Mouse (Mus musculus) ovary, adult 18-20 months (tissue): Measurements from ENCODE around the gene Gpr35.
"Not testable (repeated sequence)": the region's sequence is repeated elsewhere in the genome, so short reads cannot be mapped to it uniquely, and the experiment has no call there.

Experiments used
- DNase-seq: peaks from one replicate; pipeline ENCODE4 v3.0.0; 2022; ENCODE audit warnings: low spot score, mixed read lengths

The Gpr35 gene

GRCm38 (mm10) chr1:92933611-92934010 lies 17.1 kb upstream of the Gpr35 start:
- DNase-seq: no peak

GRCm38 (mm10) chr1:92934182-92934827 lies 16.4 kb upstream of the Gpr35 start, which contains the start of gene Capn10:
Gene Capn10 (plus strand): TSS chr1:92934376.
- DNase-seq: peak; percentile 92

DNA sequence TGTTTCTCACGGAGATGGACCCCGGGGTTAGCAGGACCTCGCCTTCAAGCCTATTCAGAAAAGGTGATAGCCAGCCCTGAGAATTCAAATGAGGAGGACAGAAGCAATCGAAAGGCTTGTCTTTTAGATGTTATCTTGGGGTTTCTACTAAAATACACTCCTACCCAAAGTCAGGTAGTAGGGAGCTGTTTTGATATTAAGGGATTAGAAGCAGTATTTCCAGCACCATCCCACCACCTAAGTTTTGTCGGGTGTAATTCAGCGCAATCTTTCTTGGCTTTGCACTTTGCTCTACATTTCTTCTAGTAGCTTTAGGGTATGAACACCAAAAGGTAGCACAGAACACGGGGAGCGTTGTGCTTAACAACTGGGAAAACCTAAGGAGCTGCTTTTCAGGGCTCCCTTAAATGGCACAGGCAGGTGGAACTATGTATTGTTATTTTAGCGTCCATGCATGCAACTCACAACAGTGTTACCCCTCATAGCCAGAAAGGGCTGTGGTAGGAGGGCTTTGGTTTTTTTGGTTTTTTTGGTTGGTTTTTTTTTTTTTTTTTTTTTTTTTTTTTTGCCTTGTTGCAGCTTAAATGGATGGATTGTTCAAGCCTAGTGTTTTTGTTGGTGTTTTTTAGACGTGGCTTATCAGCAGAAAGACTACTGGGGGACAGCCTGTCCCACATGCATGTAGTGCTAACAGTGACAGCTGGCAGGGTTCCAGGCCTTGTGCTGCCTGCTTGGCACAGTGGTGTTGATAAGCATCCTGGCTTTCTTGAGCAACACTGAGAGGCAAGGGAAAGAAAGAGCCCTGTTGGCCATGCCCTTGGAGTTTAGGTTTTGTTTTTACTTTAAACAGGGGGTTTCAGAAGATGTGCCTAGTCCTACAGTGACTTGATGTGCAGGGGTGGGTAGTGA lies 15.4 kb upstream of the Gpr35 start:
- DNase-seq: peak; percentile 48

GRCm38 (mm10) chr1:92935977-92936376 lies 14.7 kb upstream of the Gpr35 start:
- no peak for DNase-seq

GRCm38 (mm10) chr1:92936467-92936866 lies 14.2 kb upstream of the Gpr35 start:
- DNase-seq: no peak

DNA sequence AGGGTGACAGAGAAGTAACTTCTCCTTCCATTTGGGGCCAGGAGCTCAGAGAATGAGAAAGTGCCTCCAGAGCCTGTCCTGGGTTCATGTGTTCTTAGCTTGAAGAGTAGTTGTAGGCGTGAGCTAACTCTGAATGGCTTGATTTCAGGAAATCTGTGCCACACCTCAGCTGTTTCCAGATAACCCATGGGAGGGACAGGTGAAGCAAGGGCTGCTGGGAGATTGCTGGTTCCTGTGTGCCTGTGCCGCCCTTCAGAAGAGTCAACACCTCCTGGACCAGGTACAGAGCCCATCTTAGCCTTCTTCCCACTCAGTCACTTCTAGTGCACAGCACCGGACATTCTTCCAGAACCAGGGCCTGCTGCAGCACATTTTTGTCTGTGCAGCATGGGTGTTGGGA lies 12.9 kb upstream of the Gpr35 start:
- DNase-seq: no peak

- no peak for DNase-seq
Measured at GRCm38 (mm10) chr1:92939746-92940145, 10.9 kb upstream of the Gpr35 start.

GRCm38 (mm10) chr1:92943219-92943989 lies 7.3 kb upstream of the Gpr35 start:
- no peak for DNase-seq

DNA sequence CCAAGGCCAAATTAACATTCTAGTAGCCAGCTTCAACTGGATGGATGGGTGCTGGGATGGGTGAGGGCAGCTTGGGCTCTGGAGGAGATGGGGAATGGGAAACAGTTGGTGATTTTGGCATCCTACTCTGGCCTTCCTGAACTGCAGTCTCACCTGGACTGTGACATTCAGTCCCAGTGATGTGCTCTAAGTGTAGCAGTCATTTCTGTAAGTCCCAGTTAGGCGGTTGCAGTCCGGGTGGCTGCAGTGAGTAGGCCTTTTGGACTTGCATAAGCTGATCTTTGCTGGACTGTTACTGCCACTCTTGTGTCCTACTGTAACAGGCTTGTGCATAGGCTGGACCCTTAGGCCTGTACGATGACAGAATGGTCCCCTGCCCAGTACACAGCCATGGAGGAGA lies 2.7 kb upstream of the Gpr35 start:
- DNase-seq: no peak

DNA sequence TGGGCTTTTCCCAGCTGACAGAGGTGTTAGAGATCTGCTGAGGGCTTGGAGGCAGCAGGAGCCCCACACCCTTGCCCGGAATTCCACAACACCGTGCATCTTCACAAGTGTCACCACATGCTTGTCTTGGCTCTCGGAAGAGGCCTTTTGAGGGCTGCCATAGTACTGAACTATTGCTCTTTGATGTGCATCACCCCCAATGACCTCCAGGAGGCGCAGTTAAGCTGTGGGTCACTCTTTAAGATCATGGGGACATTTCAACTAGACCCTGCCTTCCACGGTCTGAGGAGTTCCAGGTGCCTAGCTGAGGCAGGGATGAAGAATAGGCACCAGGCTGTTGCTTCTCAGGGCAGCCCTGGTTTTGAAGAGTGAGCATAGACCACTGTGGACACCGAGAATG lies 1.2 kb upstream of the Gpr35 start:
- DNase-seq: no peak

GRCm38 (mm10) chr1:92953641-92954040 lies 3.0 kb downstream of the Gpr35 start:
- DNase-seq: no peak

DNA sequence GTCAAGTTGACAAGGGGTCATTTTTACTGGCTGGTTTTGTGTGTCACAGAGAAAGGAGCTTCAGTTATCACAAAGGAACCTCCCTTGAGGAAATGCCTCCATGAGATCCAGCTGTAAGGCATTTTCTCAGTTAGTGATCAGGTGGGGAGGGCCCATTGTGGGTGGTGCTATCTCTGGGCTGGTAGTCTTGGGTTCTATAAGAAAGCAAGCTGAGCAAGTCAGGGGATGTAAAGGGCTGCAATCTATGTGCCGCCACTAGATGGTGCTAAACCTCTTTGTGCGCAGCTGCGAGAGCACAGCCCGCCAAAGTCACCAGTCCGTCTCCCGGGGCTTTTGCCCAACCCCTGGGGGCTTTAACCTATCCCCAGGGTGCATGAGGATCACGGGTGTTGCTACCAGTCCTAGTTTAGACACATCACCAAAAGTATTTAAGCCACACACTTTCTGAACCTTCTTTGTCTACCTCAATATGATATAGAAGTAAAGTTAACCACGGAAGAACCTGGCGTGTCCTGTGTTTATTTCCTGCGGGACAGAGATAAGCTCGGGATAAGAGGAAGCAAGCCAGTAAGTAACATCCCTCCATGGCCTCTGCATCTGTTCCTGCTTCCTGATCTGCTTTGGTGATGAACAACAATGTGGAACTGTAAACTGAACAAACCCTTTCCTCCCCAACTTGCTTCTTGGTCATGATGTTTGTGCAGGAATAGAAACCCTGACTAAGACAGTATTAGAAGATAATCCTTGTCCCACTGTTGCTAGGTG lies 6.1 kb downstream of the Gpr35 start:
- DNase-seq: peak; percentile 31

DNA sequence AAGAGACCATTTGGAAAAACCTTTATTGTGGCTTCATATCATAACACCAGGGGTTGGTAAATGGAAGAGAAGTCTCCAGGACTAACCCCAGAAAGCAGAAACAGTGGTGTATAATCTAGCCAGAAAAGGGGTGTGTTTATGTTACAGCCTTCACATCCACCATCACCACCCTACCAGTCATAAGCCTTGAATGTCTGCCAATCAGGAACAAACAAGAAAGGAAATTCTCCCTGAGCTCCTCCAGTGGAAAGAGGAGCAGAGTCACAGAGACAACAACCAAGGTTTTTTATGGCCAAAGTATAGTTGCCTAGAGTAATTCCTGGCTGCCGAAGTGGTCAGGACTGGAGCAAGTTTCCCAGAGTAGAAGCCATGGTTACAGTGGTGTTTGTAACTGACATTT lies 8.3 kb downstream of the Gpr35 start:
- DNase-seq: no peak

- DNase-seq: not testable (repeated sequence)
Measured at GRCm38 (mm10) chr1:92970791-92971190, 20.1 kb downstream of the Gpr35 start.

DNA sequence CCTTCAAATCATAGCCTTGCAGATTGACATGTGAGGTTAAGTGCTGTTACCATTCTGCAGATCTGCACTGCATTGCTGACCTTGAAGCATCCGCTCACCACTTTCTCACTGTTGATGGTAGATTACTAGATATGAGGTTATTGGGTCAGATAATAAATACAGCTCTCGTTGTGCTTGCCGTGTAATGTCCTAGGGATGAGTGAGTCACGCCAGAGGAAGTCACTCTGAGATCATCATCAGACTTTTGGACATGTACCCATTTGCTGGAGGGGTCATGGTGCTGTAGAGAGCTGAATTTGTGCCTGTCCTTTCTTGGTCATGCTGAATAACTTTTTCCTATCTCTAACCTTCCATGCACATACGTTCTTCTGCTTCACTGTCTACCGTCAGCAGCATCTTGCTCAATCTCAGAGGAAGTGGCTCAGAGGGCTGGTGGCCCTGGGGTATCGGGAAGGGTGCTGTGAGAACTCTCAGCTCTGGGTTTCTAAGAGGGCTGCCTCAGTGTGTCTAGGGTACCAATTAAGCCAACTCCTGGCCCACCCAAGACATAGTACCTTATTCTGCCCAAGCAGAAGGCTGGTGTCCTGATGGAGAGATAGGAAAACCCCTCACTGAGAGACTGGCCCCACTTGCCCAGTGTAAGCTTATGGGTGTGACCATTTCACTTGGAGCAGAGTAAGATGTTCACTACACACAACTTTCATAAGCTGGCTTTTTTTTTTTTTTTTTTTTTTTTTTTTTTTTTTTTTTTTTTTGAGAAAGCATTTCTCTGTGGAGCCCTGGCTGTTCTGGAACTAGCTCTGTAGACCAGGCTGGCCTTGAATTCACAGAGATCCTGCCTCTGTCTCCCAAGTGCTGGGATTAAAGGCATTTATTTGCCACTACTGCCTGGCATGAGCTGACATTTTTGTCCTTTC lies 21.5 kb downstream of the Gpr35 start:
- no peak for DNase-seq

- peak; percentile 37 for DNase-seq
Measured at GRCm38 (mm10) chr1:92972854-92973253, 22.2 kb downstream of the Gpr35 start.

DNA sequence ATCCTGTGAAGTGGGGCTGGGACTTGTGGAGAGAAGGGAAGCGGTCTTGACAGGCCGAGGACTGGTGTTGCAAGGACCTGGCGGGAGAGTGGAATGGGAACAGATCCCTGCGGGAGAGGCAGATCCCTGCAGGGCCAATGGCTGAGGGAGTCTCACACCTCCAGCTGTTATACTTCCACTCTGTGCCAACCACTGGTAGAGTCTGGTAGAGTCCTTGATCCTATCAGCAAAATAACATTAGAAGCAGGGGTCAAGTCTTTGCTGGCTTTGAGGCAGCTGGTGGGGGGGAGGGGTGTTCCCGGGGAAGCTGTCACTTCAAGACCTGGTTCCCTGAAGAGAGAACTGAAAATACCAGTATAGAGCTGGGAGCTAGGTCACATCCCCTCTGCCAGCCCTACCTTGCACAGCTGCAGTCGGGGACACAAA lies 25.5 kb downstream of the Gpr35 start:
- DNase-seq: peak; percentile 58

DNA sequence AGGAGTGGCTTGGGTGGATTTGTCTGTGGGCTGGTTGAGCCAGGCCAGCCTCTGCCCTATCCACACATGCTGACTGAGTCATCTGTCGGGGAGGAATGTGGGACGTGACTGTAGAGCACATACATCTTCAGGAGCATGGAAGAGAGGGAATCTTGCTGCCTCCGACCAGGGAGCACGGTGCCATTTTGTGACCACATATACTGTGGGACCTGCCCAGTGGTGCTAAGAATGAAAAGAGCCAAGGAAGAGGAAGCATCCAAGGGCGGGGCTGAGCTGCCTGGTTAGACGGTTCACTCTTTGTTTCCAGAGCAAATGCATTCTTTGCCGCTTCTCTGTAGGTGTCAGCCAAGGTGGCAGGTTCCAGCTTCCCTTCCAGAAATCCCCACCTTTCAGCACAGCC lies 28.0 kb downstream of the Gpr35 start:
- no peak for DNase-seq

- DNase-seq: no peak
Measured at GRCm38 (mm10) chr1:92979073-92979602, 28.5 kb downstream of the Gpr35 start.

DNA sequence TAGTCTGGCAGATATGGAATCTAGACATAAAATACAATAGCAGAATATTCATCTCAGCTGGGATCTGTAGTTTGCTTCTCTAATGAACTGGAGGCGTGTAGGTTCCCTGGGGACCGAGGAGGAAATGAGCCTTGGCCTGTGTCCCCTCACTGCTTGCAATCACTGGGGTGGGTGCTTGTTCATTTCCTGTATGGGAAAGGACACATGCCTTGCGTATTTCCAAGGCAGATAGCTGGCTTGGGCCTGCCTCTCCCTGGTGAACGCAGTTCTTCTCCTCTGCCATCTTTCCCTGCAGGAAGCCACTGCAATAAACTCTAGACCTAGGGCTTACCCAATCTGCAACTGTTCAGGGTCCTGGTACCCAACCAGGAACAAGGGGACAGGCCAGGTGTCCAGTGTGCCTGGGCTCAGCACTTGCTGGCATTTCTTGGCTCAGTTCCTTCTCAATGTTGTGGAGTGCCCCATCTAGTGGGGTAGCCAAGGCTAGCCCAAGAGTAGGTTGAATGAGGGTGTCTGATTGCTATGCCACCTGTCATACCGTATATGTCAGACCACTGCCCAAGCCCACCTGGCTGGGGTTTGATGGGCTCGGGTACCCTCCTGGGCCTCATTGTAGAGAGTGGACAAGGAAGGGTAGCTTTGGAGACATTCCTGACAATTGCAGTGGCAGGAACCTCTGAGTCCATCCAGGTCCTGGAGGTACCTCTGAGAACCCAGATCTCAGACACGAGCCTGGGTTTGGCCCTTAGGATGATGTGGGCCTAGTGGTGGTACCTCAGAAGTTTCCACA lies 30.6 kb downstream of the Gpr35 start:
- DNase-seq: no peak
